Mouse (Mus musculus): Measurements from ENCODE around the gene Ptma.

Ptma gene

DNA sequence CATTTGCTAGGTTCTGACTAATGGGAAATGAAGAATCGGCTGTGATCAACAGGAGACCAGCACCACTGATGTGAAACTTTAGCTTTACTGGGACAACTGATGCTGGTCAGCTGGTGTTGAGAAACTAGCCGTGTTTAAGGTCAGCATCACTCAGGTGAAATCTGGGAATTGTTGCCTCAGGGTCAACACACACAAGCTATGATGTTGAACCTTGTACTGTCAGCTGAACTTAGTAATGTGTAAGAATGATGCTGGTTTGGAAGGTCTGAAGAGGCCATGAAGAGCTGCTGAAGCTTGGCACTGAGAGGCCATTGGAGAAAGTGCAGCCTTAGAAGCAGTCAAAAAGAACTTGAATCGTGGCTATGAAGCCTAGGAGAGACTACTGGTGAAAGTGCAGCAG lies 29.1 kb downstream of the Ptma start:
- DNase-seq, result no peak

- no peak for DNase-seq
Measured at GRCm38 (mm10) chr1:86557872-86558271, 31.3 kb downstream of the Ptma start.

DNA sequence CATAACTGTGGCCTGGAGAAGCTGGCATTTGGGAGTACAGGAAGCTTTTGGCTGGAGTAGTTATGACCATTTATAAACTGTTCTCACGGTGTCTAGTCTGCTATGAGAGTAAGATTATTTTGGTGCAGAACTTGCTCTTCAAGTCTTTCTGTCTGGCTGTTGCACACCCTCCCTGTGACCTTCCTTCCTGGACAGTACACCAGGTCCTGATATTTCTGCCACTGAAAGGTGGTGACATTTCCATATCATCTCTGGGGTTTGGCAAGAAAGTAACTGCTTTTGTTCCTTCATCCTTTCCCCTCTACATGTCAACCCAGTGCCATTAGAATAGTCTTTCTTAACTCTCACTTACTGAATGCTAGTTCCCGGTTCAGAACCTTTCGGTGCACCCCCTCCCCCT lies 32.7 kb downstream of the Ptma start:
- DNase-seq, result no peak

- no peak for DNase-seq
Measured at GRCm38 (mm10) chr1:86562663-86563062, 36.1 kb downstream of the Ptma start.

DNA sequence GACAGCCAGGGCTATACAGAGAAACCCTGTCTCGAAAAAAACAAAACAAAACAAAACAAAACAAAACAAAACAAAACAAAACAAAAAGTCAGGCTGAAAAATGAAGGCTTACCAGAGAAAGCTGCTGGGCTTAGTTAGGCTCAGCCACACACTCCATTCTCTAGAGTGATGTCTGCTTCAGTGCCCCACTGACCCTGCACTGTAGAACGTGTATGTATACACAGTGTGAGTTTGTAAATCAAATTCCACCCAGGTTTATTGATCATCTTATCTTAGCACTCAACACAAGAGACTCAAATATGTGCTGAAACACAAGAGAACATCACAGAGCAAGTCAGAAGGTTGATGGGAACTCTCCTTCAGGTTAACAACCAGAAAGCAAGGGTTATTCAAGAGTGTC lies 41.9 kb downstream of the Ptma start:
- DNase-seq, result no peak

DNA sequence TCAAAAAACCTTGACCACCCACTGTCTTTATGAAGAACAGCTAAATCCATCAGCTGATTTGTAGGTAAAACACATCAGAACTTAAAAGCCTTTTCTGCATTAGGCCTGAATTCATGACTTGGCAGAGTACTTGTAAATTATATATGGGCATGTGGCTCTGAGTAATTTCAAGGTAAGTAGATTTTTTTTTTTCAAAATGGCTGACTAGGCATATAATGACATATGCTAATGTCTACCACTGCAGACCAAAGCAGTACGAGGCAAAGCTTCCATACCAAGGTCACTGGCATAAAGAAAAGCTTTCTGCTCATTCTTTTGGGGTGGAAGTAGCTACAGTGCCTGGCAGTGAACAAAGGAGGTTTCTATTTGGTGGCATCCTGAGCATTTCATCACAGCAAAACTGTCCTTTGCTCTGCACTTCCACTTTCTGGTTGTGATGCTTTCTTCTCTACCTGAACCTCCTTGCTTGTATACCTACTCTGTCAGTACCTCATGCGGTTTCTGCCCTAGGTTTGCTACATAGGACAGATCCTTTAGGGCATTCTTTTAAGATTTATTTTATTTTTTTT lies 42.9 kb downstream of the Ptma start:
- no peak for DNase-seq

DNA sequence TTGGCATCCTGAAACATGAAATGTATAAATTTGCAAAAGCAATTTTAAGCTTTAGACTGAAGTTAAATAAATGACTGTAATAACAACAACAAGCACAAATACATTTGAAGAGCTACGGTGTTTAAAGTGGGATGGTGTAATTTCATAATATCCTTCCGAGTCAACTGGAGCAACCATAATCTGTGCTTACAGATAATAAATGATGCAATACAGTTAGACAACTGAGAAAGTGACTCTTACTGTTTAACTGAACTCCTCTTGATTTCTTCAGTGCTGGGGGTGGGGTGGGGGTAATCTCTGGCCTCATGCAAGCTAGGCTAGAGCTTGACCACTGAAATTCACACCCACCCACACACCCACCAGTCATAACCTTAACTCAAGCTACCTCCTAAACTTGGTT lies 44.9 kb downstream of the Ptma start:
- DNase-seq, result no peak

GRCm38 (mm10) chr1:86571941-86572340 lies 45.4 kb downstream of the Ptma start:
- no peak for DNase-seq
